Comparison of ENCODE assay signal across 16 mouse cellular contexts in the genomic region with DNA sequence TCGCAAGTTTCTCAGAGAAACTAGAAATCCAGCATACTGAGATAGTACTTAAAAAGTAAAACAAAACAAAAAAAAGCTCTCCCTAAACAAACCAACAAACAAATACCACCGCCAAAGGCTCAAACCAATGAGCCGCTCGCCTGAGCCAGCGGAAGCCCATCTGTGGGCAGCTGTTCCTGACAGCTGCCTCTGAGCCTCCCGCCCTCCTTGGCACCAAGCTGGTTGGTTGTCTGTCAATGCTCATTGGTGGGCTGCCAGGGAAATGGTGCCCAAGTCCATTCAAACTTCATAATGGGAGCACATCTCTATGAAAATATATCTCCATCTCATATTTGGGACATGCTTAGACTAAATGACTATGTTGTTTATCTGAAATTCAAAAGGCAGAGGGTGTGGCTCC. TPM values are rescaled to one million over a fixed set of nuclear protein-coding genes. Genes with fewer than 3 reads are reported as not detected.
DNase-seq lines count a peak whose midpoint lies in the region; ATAC-seq and TF ChIP-seq lines count a peak whose summit lies in the region.
"Had no signal": no experiment of that assay in that cellular context is flagged by ENCODE, and none has a peak within 500 bp of the region (broad histone marks: within the 10 kb centered on the region; RNA-seq: fewer than 3 reads in every experiment).

No protein-coding gene starts in this region.

- H3K4me2 ChIP-seq in limb, embryonic 14.5 days (replicated peaks; ENCODE audit: low read depth, low read length, severe bottlenecking), result no peak overlapping the region
- H3K4me2 ChIP-seq in hindbrain, postnatal 0 days (ENCODE audit: low read depth, low read length), result no peak overlapping the region
- H3K4me2 ChIP-seq: heart, embryonic 12.5 days; intestine, embryonic 15.5 days; liver, embryonic 15.5 days had no signal

- TF ChIP-seq POLR2A in limb, embryonic 14.5 days (IDR thresholded peaks at IDR 0.05; ENCODE audit: borderline replicate concordance, extremely low read depth, insufficient read depth, insufficient read length), result no peak
- no peak for TF ChIP-seq POLR2A in thymus, adult 2 months (IDR thresholded peaks at IDR 0.05; ENCODE audit: control insufficient read depth, extremely low read depth, insufficient read depth, low read length, poor library complexity)

- H3K9me3 ChIP-seq in limb, embryonic 14.5 days (ENCODE audit: control insufficient read depth, low read length), result no peaks in the 10 kb centered on the region
- H3K9me3 ChIP-seq in limb, embryonic 10.5 days (replicated peaks), result no peaks in the 10 kb centered on the region
- H3K9me3 ChIP-seq in hindbrain, postnatal 0 days (ENCODE audit: low read length), result no peaks in the 10 kb centered on the region
- H3K9me3 ChIP-seq in heart, embryonic 10.5 days, result no peaks in the 10 kb centered on the region
- H3K9me3 ChIP-seq: heart, embryonic 12.5 days; intestine, embryonic 15.5 days; liver, embryonic 15.5 days had no signal

- TF ChIP-seq CTCF in hindbrain, postnatal 0 days (IDR thresholded peaks at IDR 0.05; ENCODE audit: low read depth), result no peak
- TF ChIP-seq CTCF in thymus, adult 2 months (IDR thresholded peaks at IDR 0.05; ENCODE audit: borderline replicate concordance, control insufficient read depth, extremely low read depth, insufficient read depth, low read length, poor library complexity), result no peak

- ATAC-seq in limb, embryonic 14.5 days (ENCODE audit: low FRiP score, low read depth), result peak; percentile 39; the same call in 1 of the 2 replicates
- peak; percentile 27; the same call in 1 of the 2 replicates for ATAC-seq in hindbrain, postnatal 0 days
- ATAC-seq: intestine, embryonic 15.5 days had no signal

- no peak overlapping the region for H3K9ac ChIP-seq in limb, embryonic 14.5 days (ENCODE audit: low read depth, low read length, severe bottlenecking)
- H3K9ac ChIP-seq in hindbrain, postnatal 0 days (replicated peaks; ENCODE audit: low read length), result no peak overlapping the region
- H3K9ac ChIP-seq: heart, embryonic 12.5 days; intestine, embryonic 15.5 days; liver, embryonic 15.5 days had no signal

- no peak overlapping the region for H3K4me3 ChIP-seq in limb, embryonic 14.5 days (replicated peaks; ENCODE audit: low read length)
- H3K4me3 ChIP-seq in limb, embryonic 10.5 days, result no peak overlapping the region
- no peak overlapping the region for H3K4me3 ChIP-seq in hindbrain, postnatal 0 days (ENCODE audit: low read length)
- H3K4me3 ChIP-seq in heart, embryonic 10.5 days, result no peak overlapping the region
- no peak overlapping the region for H3K4me3 ChIP-seq in thymus, adult 2 months (ENCODE audit: control insufficient read depth, insufficient read depth, low read length)
- H3K4me3 ChIP-seq: heart, embryonic 12.5 days; intestine, embryonic 15.5 days; left cerebral cortex, adult 2 months; liver, embryonic 15.5 days had no signal

- 84% methylated on average over 6 of the region's 6 CpGs for WGBS in limb, embryonic 14.5 days
- WGBS in limb, embryonic 10.5 days, result 87% methylated on average over 6 of the region's 6 CpGs
- 53% methylated on average over 6 of the region's 6 CpGs for WGBS in hindbrain, postnatal 0 days
- 91% methylated on average over 6 of the region's 6 CpGs for WGBS in heart, embryonic 10.5 days
- 79% methylated on average over 6 of the region's 6 CpGs for WGBS in thymus, adult 2 months

- peaks cover 13% of the 10 kb centered on the region for H3K4me1 ChIP-seq in limb, embryonic 14.5 days (ENCODE audit: control insufficient read depth, insufficient read depth, low read length)
- peaks cover 36% of the 10 kb centered on the region for H3K4me1 ChIP-seq in limb, embryonic 10.5 days
- H3K4me1 ChIP-seq in hindbrain, postnatal 0 days (ENCODE audit: insufficient read depth, low read length), result peaks cover 18% of the 10 kb centered on the region
- peaks cover 60% of the 10 kb centered on the region for H3K4me1 ChIP-seq in heart, embryonic 10.5 days
- no peaks in the 10 kb centered on the region for H3K4me1 ChIP-seq in thymus, adult 2 months (replicated peaks; ENCODE audit: control insufficient read depth, insufficient read depth, low read length)

- DNase-seq in cerebellum, postnatal 10 days, result peak; percentile 71 to 74
- DNase-seq in cerebellum, postnatal 36 days, result no peak
- DNase-seq in limb, embryonic 14.5 days (ENCODE audit: low spot score), result peak; percentile 43
- no peak for DNase-seq in limb, embryonic 10.5 days (ENCODE audit: low spot score)
- peak; percentile 54 for DNase-seq in brain, adult 2 months (ENCODE audit: low read depth, low spot score)
- DNase-seq in hindbrain, postnatal 0 days (ENCODE audit: low spot score), result peak; percentile 81
- no peak for DNase-seq in heart, embryonic 10.5 days (ENCODE audit: low spot score)
- no peak for DNase-seq in thymus, adult 2 months
- DNase-seq: kidney, postnatal 14 days; thymus, postnatal 14 days had no signal

- H3K36me3 ChIP-seq in limb, embryonic 14.5 days (ENCODE audit: control insufficient read depth, insufficient read depth, low read length), result no peaks in the 10 kb centered on the region
- H3K36me3 ChIP-seq in limb, embryonic 10.5 days, result no peaks in the 10 kb centered on the region
- H3K36me3 ChIP-seq in hindbrain, postnatal 0 days (ENCODE audit: insufficient read depth, low read length), result no peaks in the 10 kb centered on the region
- no peaks in the 10 kb centered on the region for H3K36me3 ChIP-seq in heart, embryonic 10.5 days
- H3K36me3 ChIP-seq in thymus, adult 2 months (ENCODE audit: control insufficient read depth, insufficient read depth, low read length), result no peaks in the 10 kb centered on the region
- H3K36me3 ChIP-seq: heart, embryonic 12.5 days; intestine, embryonic 15.5 days; liver, embryonic 15.5 days had no signal

- no peak overlapping the region for H3K27ac ChIP-seq in limb, embryonic 14.5 days (replicated peaks; ENCODE audit: low read depth, low read length)
- H3K27ac ChIP-seq in limb, embryonic 10.5 days, result no peak overlapping the region
- no peak overlapping the region for H3K27ac ChIP-seq in hindbrain, postnatal 0 days
- H3K27ac ChIP-seq in heart, embryonic 10.5 days, result no peak overlapping the region
- H3K27ac ChIP-seq in thymus, adult 2 months (ENCODE audit: control insufficient read depth, insufficient read depth, low read length), result no peak overlapping the region
- H3K27ac ChIP-seq: liver, embryonic 15.5 days had no signal

- H3K27me3 ChIP-seq in limb, embryonic 14.5 days (ENCODE audit: control insufficient read depth, insufficient read depth, low read length), result no peaks in the 10 kb centered on the region
- H3K27me3 ChIP-seq in limb, embryonic 10.5 days (ENCODE audit: low read depth, poor library complexity, severe bottlenecking), result peaks cover 11% of the 10 kb centered on the region; the same call in 1 of the 2 replicates
- no peaks in the 10 kb centered on the region for H3K27me3 ChIP-seq in hindbrain, postnatal 0 days (ENCODE audit: insufficient read depth, low read length)
- H3K27me3 ChIP-seq in heart, embryonic 10.5 days (ENCODE audit: insufficient read depth, poor library complexity, severe bottlenecking), result no peaks in the 10 kb centered on the region
- no peaks in the 10 kb centered on the region for H3K27me3 ChIP-seq in thymus, adult 2 months (ENCODE audit: control insufficient read depth, insufficient read depth, low read length)
- H3K27me3 ChIP-seq: heart, embryonic 12.5 days; intestine, embryonic 15.5 days had no signal

RNA-seq across cellular contexts. Expression of a gene that starts 22.5 kb away (rescaled TPM):
- 57.8 and 71.4 TPM in 2 replicates for polyA plus RNA-seq in limb, embryonic 14.5 days (2012; rRNA removed)
- 45.7 and 49.8 TPM in 2 replicates for polyA plus RNA-seq in limb, embryonic 14.5 days (2014; fragmentation: Nextera tagmentation; extraction: Ambion mirVana)
- polyA plus RNA-seq in limb, embryonic 10.5 days (2016; fragmentation: Nextera tagmentation; extraction: Ambion mirVana), result 33.7 and 35.1 TPM in 2 replicates
- total RNA-seq in hindbrain, postnatal 0 days (2014; rRNA removed), result 39.4 and 49.2 TPM in 2 replicates
- polyA plus RNA-seq in hindbrain, postnatal 0 days (2015; fragmentation: Nextera tagmentation; extraction: Ambion mirVana), result 62.5 and 64.8 TPM in 2 replicates
- polyA plus RNA-seq in heart, embryonic 10.5 days (2016; fragmentation: Nextera tagmentation; extraction: Ambion mirVana), result 139 and 151 TPM in 2 replicates
- polyA plus RNA-seq in thymus, adult 2 months (2012; rRNA removed), result 120 and 128 TPM in 2 replicates

RNA-seq across cellular contexts. Expression of a gene that starts 51.1 kb away (rescaled TPM):
- polyA plus RNA-seq in limb, embryonic 14.5 days (2012; rRNA removed), result 0.08 TPM in 1 of 2 replicates, not detected in the other
- not detected in 2 replicates for polyA plus RNA-seq in limb, embryonic 14.5 days (2014; fragmentation: Nextera tagmentation; extraction: Ambion mirVana)
- polyA plus RNA-seq in limb, embryonic 10.5 days (2016; fragmentation: Nextera tagmentation; extraction: Ambion mirVana), result not detected in 2 replicates
- not detected in 2 replicates for total RNA-seq in hindbrain, postnatal 0 days (2014; rRNA removed)
- not detected in 2 replicates for polyA plus RNA-seq in hindbrain, postnatal 0 days (2015; fragmentation: Nextera tagmentation; extraction: Ambion mirVana)
- polyA plus RNA-seq in heart, embryonic 10.5 days (2016; fragmentation: Nextera tagmentation; extraction: Ambion mirVana), result not detected in 2 replicates
- polyA plus RNA-seq in thymus, adult 2 months (2012; rRNA removed), result 0.35 and 0.43 TPM in 2 replicates
- total RNA-seq: left cerebral cortex, adult 2 months had no signal
- polyA plus RNA-seq: cerebellum, adult 2 months; embryonic facial prominence, embryonic 11.5 days; heart, embryonic 12.5 days; liver, embryonic 15.5 days had no signal

Comparison
In these comparisons a context has a peak if more than half of its experiments do, and no peak if none do; other contexts are left out.
1. DNase-seq: peak in cerebellum, postnatal 10 days (2 of 2), limb, embryonic 14.5 days (single experiment), brain, adult 2 months (single experiment) and hindbrain, postnatal 0 days (single experiment); none in cerebellum, postnatal 36 days (0 of 2), limb, embryonic 10.5 days (single experiment), heart, embryonic 10.5 days (single experiment) and thymus, adult 2 months (single experiment).